Mouse (Mus musculus): Measurements from ENCODE around the gene Cfap44.

Cfap44 gene

DNA sequence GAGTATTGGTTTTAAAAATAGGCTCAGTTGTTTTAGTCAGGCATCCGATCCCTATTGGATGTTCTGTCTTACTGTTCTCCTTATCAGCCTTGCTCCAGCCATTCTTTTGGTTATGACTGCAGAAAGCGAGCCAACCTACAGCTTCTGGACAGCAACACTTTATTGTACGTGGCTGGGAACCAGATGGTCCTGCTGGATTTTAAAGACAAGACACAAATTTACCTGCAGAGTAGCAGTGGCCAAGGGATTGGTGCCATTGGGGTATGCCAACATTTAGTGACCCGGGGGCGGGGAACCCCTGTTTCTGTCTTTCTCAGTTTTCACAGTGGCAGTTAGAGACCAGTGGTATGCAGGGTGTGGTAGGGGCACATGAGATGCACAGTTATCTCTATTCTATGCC is 12.6 kb downstream of the Cfap44 start:
- no peak for TF ChIP-seq GATA4 (IDR thresholded peaks at IDR 0.05; ENCODE audit: insufficient replicate concordance, low read length)

- TF ChIP-seq GATA4 (IDR thresholded peaks at IDR 0.05; ENCODE audit: insufficient replicate concordance, low read length): no peak
Measured at GRCm38 (mm10) chr16:44408290-44408689, 13.7 kb downstream of the Cfap44 start.

DNA sequence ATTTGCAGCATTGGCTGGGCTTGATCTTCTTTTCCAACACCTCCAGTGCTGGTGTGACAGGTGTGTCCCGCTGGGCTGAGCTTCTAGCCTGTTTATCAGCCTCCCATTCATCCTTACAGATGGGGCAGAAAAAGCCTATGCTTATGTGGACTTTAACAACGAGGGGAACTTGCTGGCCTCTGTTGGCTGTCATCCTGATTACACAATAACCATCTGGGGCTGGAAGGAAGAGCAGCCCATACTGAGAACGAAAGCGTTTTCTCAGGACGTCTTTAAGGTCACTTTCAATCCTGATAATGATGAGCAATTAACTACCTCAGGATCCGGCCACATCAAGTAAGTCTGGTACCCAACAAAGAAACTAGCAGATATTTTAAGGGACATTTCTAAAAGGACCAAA is 15.6 kb downstream of the Cfap44 start:
- TF ChIP-seq GATA4 (IDR thresholded peaks at IDR 0.05; ENCODE audit: insufficient replicate concordance, low read length): no peak

- TF ChIP-seq GATA4 (IDR thresholded peaks at IDR 0.05; ENCODE audit: insufficient replicate concordance, low read length): no peak
Measured at GRCm38 (mm10) chr16:44417596-44417995, 23.0 kb downstream of the Cfap44 start.

- TF ChIP-seq GATA4 (IDR thresholded peaks at IDR 0.05; ENCODE audit: insufficient replicate concordance, low read length): no peak
Measured at GRCm38 (mm10) chr16:44421735-44422134, 27.1 kb downstream of the Cfap44 start.

DNA sequence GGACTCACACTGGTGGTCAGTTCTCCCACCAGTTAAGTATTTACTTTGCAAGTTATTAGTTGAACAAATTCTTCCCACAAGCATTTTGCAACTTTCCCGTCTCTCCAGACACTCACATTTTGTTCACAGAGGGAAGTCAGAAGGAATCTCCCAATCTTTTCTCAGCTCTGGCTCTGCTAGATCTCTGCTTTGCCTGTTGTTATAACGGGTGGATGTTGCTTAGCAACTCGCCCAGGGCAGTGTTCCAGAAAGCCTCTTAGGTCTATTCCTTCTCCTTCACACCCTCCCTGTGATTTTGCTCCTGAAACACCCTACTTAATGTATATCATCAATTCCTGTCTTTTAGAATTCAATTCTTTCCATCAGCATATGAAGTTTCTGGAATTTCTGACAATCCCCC is 28.9 kb downstream of the Cfap44 start:
- no peak for TF ChIP-seq GATA4 (IDR thresholded peaks at IDR 0.05; ENCODE audit: insufficient replicate concordance, low read length)

GRCm38 (mm10) chr16:44428456-44428855 is 33.9 kb downstream of the Cfap44 start:
- TF ChIP-seq GATA4 (IDR thresholded peaks at IDR 0.05; ENCODE audit: insufficient replicate concordance, low read length): no peak

DNA sequence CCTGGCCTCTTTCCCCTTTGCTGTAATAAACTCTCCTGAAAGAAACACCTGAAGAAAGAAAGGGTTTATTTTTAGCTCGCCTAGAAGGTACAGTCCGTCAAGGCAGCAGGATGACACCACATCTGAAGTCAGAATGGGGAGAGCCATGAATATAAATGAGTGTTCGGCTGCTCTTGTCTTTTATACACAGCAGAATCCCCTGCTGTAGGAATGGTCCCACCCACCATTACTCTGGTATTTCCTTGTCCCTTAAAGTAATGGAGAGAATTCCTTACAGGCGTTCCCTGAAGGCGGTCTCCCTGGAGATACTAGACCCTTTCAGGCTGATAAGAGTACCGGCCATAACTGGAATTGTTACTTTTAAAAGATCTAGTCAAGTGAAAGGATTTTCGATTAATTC is 35.4 kb downstream of the Cfap44 start:
- TF ChIP-seq GATA4 (IDR thresholded peaks at IDR 0.05; ENCODE audit: insufficient replicate concordance, low read length): no peak

DNA sequence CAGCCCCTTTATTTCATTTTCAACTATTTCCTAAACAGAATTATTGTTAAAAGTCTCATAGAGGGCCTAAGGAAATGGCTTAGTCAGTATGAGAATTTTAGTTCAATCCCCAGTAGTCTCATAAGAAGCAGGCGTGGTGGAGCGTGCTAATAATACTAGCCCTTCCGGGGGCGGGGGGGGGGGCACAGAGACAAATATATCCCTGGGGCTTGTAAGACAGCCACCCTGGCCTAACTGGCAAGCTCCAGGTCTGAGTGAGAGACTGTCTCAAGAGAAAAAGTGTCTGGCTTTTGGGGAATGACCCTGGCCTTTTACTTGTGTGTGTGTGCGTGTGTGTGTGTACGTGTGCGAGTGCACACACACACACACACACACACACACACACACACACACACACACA is 40.3 kb downstream of the Cfap44 start:
- no peak for TF ChIP-seq GATA4 (IDR thresholded peaks at IDR 0.05; ENCODE audit: insufficient replicate concordance, low read length)

DNA sequence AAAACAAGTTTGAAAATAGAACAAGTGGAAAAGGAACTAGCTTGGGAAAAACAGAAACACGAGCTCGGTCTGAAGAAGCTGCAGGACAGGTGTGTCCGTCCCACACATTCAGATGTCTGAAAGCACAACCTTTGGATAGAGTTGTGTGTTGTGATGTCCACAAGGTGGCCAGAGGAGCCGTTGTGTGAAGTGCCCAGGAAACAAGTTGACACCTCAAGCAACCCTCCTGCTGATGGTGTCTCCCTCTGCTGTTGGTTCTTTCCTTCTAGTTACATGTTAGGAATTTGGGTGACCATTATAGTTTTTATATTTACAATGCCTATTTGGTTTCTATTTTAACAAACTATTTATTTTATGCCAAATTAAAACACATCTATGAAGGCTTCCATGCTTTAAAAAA is 40.9 kb downstream of the Cfap44 start:
- no peak for TF ChIP-seq GATA4 (IDR thresholded peaks at IDR 0.05; ENCODE audit: insufficient replicate concordance, low read length)

DNA sequence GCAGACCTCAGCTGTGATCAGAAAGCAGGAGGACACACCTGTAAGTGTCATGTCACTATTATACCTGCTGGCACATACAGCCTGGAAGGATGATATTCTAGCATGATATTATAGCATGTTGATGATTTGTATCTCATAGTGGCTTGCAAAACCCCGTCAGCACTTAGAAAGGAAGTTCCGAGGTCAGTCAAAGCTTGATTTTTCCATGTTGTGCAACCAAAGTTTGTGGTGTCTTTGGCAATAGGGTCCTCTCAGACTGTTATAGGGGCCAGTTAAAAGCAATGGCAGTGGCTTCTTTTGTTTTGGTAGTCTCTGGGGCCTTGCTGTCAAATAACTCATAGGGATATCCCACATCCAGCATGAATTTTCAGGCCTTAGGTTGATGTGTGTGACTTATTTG is 63.3 kb downstream of the Cfap44 start:
- TF ChIP-seq GATA4 (IDR thresholded peaks at IDR 0.05; ENCODE audit: insufficient replicate concordance, low read length): no peak

DNA sequence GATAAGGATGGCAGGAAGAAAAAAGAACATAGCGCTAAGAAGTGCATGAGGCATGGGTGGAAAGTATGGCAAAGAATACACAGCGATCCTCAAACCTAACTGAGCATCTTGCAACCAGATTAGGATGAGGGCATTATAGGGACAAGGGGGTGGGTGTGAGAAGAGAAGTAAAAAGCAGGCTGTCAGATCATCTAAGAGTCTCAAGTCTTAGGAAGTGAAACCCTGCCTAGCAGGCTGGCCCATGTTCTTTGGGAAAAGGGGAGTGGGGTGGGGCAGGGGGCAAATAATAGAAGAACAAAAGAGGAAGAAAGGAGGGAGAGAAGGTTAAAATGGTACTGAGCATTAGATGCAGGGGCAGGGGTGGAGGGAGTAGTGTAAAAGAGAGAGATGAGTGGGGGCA is 64.2 kb downstream of the Cfap44 start:
- no peak for TF ChIP-seq GATA4 (IDR thresholded peaks at IDR 0.05; ENCODE audit: insufficient replicate concordance, low read length)

GRCm38 (mm10) chr16:44460922-44461321 is 66.3 kb downstream of the Cfap44 start:
- no peak for TF ChIP-seq GATA4 (IDR thresholded peaks at IDR 0.05; ENCODE audit: insufficient replicate concordance, low read length)

GRCm38 (mm10) chr16:44475281-44475680 is 80.7 kb downstream of the Cfap44 start:
- no peak for TF ChIP-seq GATA4 (IDR thresholded peaks at IDR 0.05; ENCODE audit: insufficient replicate concordance, low read length)

DNA sequence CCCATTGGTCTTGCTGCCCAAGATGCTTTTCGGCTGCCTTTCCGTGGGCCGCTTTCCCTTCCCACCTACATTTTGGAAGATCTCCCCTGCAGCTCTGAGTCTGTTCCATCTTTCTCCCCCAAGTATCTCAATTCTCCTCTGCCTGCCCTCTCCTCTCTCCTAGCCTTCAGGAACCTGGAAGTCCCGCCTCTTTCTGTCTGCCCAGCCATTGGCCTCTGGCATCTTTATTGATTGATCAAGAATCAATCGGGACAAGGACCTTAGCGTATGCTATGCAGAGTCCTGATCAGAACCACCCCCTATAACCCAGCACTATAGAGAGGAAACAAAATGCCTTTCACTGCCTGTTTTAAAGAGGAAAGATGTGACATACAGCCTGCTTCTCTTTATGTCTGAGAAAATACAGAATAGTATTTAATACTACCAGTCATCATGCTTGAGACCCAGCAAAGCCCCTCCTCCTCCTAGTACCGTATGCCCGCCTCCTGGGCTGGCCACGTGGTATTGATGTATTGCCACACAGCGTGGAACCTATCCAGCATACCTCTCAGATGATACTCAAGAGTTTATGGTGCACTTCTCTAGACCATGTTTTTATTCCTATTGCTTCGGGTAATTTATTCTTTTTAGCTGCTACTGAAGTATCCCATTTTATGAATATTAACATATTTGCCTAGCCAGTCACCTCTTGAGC is 81.2 kb downstream of the Cfap44 start:
- TF ChIP-seq GATA4 (IDR thresholded peaks at IDR 0.05; ENCODE audit: insufficient replicate concordance, low read length): no peak

- TF ChIP-seq GATA4 (IDR thresholded peaks at IDR 0.05; ENCODE audit: insufficient replicate concordance, low read length): no peak
Measured at GRCm38 (mm10) chr16:44478767-44479166, 84.2 kb downstream of the Cfap44 start.

DNA sequence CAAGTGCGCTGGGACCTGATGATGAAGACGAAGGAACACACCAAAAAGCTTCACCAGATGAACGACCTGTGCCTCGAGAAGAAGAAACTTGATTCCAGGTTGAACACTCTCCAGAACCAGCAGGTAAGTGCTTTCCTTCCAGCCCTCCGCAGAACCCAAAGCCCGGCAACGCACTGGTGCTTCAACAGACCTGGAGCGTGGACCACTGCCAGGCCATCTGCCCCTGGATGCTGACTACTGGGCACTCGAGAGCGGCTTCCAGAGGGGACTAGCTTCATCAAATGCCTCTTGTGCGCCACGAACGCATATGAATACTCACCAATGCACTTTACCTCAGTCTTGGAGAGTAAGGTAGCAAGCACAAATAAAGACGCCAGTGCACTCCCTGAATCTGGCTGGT is 85.3 kb downstream of the Cfap44 start:
- TF ChIP-seq GATA4 (IDR thresholded peaks at IDR 0.05; ENCODE audit: insufficient replicate concordance, low read length): no peak

All from liver, adult (tissue).